ENCODE assay signal across 8 mouse cellular contexts in the genomic region with DNA sequence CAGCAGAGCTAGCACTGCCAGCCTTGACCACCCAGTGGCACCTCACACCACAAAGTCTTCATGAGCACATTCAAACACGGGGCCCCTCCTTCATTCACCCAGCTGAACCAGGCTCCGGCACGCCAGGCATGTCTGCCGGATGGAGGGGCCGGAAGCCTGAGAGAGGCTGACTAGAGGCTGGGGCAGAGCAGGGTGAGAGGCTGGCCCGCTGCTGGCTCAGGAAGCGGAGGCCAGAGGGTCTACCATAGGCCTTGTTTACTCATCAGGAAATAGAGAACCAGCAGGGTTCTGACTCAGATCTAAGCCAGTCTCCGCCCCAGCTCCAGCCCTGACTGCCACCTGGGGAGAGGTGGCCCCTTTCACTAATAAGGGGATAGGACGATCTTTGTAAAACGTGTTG. TPM values are rescaled to one million over a fixed set of nuclear protein-coding genes. Genes with fewer than 3 reads are reported as not detected.
DNase-seq lines count a peak whose midpoint lies in the region; ATAC-seq and TF ChIP-seq lines count a peak whose summit lies in the region.

No protein-coding gene starts in this region.

- no peaks in the 10 kb centered on the region for H3K36me3 ChIP-seq in thymus, adult 2 months (ENCODE audit: control insufficient read depth, insufficient read depth, low read length)

- TF ChIP-seq POLR2A in thymus, adult 2 months (IDR thresholded peaks at IDR 0.05; ENCODE audit: control insufficient read depth, extremely low read depth, insufficient read depth, low read length, poor library complexity) = no peak

- peaks cover 25% of the 10 kb centered on the region for H3K4me1 ChIP-seq in thymus, adult 2 months (replicated peaks; ENCODE audit: control insufficient read depth, insufficient read depth, low read length)

- no peaks in the 10 kb centered on the region; the same call in 1 of the 2 replicates for H3K27me3 ChIP-seq in thymus, adult 2 months (ENCODE audit: control insufficient read depth, insufficient read depth, low read length)

- H3K4me3 ChIP-seq in thymus, adult 2 months (ENCODE audit: control insufficient read depth, insufficient read depth, low read length) = no peak overlapping the region

- peak overlapping the region; percentile 35; the same call in 1 of the 2 replicates for H3K27ac ChIP-seq in thymus, adult 2 months (ENCODE audit: control insufficient read depth, insufficient read depth, low read length)

- DNase-seq in Muller cell, postnatal 12 days (ENCODE audit: inconsistent ontology term) = peak; percentile 65
- peak; percentile 60 for DNase-seq in embryo, embryonic 9.5 days (ENCODE audit: extremely low spot score)
- peak; percentile 55 to 58 for DNase-seq in heart, postnatal 36 days
- DNase-seq in kidney, postnatal 4 days = peak; percentile 69 to 81
- DNase-seq in thymus, adult 2 months = peak; percentile 77
- DNase-seq in urinary bladder, postnatal 10 days (ENCODE audit: low spot score) = no peak
- DNase-seq in cerebellum, adult 11 months = no peak

- 10% methylated on average over 10 of the region's 10 CpGs for WGBS in thymus, adult 2 months

- 0 out of 2 replicates have a peak, but pooled peaks have one; percentile 34 for TF ChIP-seq CTCF in thymus, adult 2 months (IDR thresholded peaks at IDR 0.05; ENCODE audit: borderline replicate concordance, control insufficient read depth, extremely low read depth, insufficient read depth, low read length, poor library complexity)

- ATAC-seq in megakaryocyte-erythroid progenitor cell, adult 5-6 weeks (replicated peaks; ENCODE audit: low FRiP score, low TSS enrichment, poor library complexity, severe bottlenecking) = 0 out of 2 replicates have a peak, but pooled peaks have one; percentile 11

- intact Hi-C loops in heart, postnatal 36 days (cut with DNase I) = no loop called here

RNA-seq across cellular contexts. Expression of a gene that starts 16.7 kb away (rescaled TPM):
- under 1 TPM; 0.14 to 0.28 TPM for total RNA-seq in heart, postnatal 36 days (2021)
- total RNA-seq in megakaryocyte-erythroid progenitor cell, adult 5-6 weeks (2014; fragmentation: Nextera tagmentation) = not detected in 2 replicates
- 0.23 TPM in 1 of 2 replicates, not detected in the other for total RNA-seq in megakaryocyte-erythroid progenitor cell, adult 5-6 weeks (2017)
- polyA plus RNA-seq in thymus, adult 2 months (2012; rRNA removed) = 0.39 and 0.56 TPM in 2 replicates

RNA-seq across cellular contexts. Expression of a gene that starts 29.9 kb away (rescaled TPM):
- total RNA-seq in heart, postnatal 36 days (2021) = under 1 TPM; 0.16 to 0.19 TPM
- not detected in 2 replicates for total RNA-seq in megakaryocyte-erythroid progenitor cell, adult 5-6 weeks (2014; fragmentation: Nextera tagmentation)
- not detected in 2 replicates for total RNA-seq in megakaryocyte-erythroid progenitor cell, adult 5-6 weeks (2017)
- polyA plus RNA-seq in thymus, adult 2 months (2012; rRNA removed) = 0.67 and 0.89 TPM in 2 replicates

RNA-seq across cellular contexts. Expression of a gene that starts 31.7 kb away (rescaled TPM):
- under 1 TPM in 1 of 2 experiments, not detected in 1; 0.08 TPM for total RNA-seq in heart, postnatal 36 days (2021)
- total RNA-seq in megakaryocyte-erythroid progenitor cell, adult 5-6 weeks (2014; fragmentation: Nextera tagmentation) = not detected in 2 replicates
- total RNA-seq in megakaryocyte-erythroid progenitor cell, adult 5-6 weeks (2017) = 0.15 TPM in 1 of 2 replicates, not detected in the other
- polyA plus RNA-seq in thymus, adult 2 months (2012; rRNA removed) = 0.58 and 0.64 TPM in 2 replicates

RNA-seq across cellular contexts. Expression of a gene that starts 59.0 kb away (rescaled TPM):
- 10 to 100 TPM; 19.5 to 22.5 TPM for total RNA-seq in heart, postnatal 36 days (2021)
- 3.3 and 15.3 TPM in 2 replicates for total RNA-seq in megakaryocyte-erythroid progenitor cell, adult 5-6 weeks (2014; fragmentation: Nextera tagmentation)
- 3.2 and 4.3 TPM in 2 replicates for total RNA-seq in megakaryocyte-erythroid progenitor cell, adult 5-6 weeks (2017)
- polyA plus RNA-seq in thymus, adult 2 months (2012; rRNA removed) = 17.5 and 19.8 TPM in 2 replicates

Comparison
In these comparisons a context has a peak if more than half of its experiments do, and no peak if none do; other contexts are left out.
1. DNase-seq: peak in Muller cell, postnatal 12 days (single experiment), embryo, embryonic 9.5 days (single experiment), heart, postnatal 36 days (2 of 2), kidney, postnatal 4 days (2 of 2) and thymus, adult 2 months (single experiment); none in urinary bladder, postnatal 10 days (single experiment) and cerebellum, adult 11 months (single experiment).